Mouse (Mus musculus): ENCODE measurements around the gene Cnksr2. TPM values are rescaled to one million over a fixed set of nuclear protein-coding genes. Genes with fewer than 3 reads are reported as not detected.
A peak's percentile ranks its signal among the peaks of the same experiment; 100 is the strongest.

Cnksr2 gene
- polyA plus RNA-seq (2014; fragmentation: Nextera tagmentation; extraction: Ambion mirVana) = 10.5 and 11.2 TPM in 2 replicates

DNA sequence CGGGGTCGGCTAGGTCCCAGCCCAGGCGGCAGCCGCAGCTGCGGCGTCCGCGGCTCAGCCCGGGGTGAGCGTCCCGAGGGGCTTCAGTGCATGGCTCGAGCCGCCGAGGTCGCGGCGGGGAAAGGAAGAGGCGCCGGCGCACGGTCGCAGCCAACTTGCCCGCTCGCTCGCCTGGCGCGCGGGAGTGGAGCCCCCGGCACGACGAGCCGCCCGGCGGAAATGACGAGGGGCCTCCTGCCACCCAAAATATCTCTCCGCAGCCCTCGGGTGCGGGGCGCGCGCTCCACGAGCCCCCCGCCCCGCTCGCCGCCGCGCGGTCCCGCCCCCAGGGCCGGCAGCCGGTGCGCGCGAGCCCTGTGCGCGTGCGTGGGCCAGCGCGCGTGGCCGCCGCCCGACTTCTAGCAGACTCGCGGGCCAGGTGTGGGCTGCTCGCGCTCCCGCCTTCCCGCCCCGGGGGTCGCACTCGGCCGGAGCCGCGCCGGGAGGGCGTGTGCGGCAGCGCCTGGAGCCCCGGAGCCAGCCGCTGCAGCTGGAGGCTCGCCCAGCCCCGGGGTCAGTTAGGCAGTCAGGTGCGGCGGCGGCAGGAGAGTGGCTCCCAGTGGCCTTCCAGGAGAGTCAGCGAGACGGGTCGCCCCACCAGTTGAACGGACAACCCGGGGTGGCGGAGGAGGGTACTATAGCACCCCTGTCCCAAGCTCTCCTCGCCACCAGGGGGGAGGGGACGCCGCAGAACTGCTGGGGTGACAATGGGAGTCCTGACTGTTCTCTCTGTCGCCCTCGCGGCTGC is at the start of gene Cnksr2:
Gene Cnksr2, minus strand, starts transcription at position 238 of the 787 bp plus-strand sequence.
- peak; percentile 84 for ATAC-seq (ENCODE audit: low read depth)
- Histone ChIP-seq H3K36me3 (ENCODE audit: control insufficient read depth, insufficient read depth, low read length) (no peaks in the 10 kb centered on the region), H3K4me2 (ENCODE audit: low read depth, low read length) (peak within 1 kb of the TSS; percentile 49), H3K27ac (ENCODE audit: low read depth, low read length) (peak within 1 kb of the TSS; percentile 77), H3K4me3 (ENCODE audit: low read depth, low read length) (peak within 1 kb of the TSS; percentile 57), H3K9ac (replicated peaks; ENCODE audit: low read depth, low read length) (peak within 1 kb of the TSS; percentile 80), H3K4me1 (ENCODE audit: control insufficient read depth, insufficient read depth, low read length) (no peaks in the 10 kb centered on the region), H3K9me3 (ENCODE audit: control insufficient read depth, low read length) (no peaks in the 10 kb centered on the region), H3K27me3 (ENCODE audit: control insufficient read depth, insufficient read depth, low read length) (no peaks in the 10 kb centered on the region)
- 24% methylated on average over 48 of the region's 99 CpGs for WGBS

DNA sequence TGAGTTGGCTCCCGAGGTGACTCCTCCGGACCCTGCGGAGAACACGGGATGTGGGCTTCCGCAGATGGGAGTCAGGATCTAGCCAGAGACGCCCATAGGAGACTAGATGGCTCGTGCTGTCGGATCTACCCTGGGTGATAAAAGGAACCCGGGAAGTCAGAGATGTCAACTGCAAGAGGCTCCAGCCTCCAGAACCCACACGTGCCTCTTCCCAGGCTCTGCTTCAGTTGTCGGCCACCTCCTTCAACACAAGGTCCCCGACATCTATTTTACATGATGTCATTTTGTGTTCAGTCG is 698 bp upstream of the Cnksr2 start:
- H3K9me3 ChIP-seq (ENCODE audit: control insufficient read depth, low read length) = no peaks in the 10 kb centered on the region
- H3K27ac ChIP-seq (ENCODE audit: low read depth, low read length) = no peak overlapping the region
- peak overlapping the region; percentile 57 for H3K4me3 ChIP-seq (ENCODE audit: low read depth, low read length)
- H3K4me1 ChIP-seq (ENCODE audit: control insufficient read depth, insufficient read depth, low read length) = no peaks in the 10 kb centered on the region
- H3K27me3 ChIP-seq (ENCODE audit: control insufficient read depth, insufficient read depth, low read length) = no peaks in the 10 kb centered on the region
- WGBS = 21% methylated on average over 13 of the region's 13 CpGs
- ATAC-seq (ENCODE audit: low read depth) = no peak
- peak overlapping the region; percentile 80 for H3K9ac ChIP-seq (replicated peaks; ENCODE audit: low read depth, low read length)
- peak overlapping the region; percentile 49 for H3K4me2 ChIP-seq (ENCODE audit: low read depth, low read length)
- H3K36me3 ChIP-seq (ENCODE audit: control insufficient read depth, insufficient read depth, low read length) = no peaks in the 10 kb centered on the region

DNA sequence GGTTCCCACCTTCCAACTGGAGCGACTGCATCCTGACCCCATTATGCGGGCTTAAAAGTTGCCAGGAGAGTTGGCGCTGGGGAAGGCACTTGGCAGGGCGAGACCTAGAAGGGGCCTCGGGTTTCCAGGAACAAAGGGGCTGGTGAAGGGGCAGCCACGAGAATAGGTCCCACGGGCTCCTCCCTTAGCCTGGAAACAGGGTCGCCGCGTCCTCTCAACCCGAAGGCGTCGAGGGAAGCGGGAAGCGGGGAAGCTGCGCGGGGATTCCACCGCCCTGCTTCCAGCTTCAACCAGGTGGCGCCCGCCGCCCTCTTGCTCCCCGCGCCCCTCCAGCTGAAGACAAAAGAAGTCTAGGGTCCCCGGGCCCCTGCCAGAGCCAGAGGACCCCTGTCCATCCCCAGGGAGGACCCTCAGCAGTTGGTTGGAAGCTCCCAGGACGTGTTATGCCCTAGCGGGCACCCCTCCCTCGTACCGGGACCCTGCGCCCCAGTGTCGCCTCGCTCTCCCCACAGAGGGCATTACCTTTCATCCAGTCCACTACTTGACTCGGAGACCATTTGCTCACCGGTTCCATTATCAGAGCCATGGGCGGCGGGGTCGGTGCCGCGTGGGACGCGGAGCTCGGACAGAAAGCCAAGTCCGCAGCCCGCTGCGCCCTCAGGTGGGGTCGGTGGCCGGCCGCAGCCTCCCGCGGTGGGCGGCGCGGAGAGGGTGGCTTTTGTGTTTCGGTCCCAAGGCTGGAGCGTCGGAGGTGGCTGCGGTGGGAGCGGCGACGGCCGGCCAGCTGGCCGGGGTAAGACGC is 638 bp downstream of the Cnksr2 start:
- 11% methylated on average over 45 of the region's 62 CpGs for WGBS
- Histone ChIP-seq H3K4me3 (ENCODE audit: low read depth, low read length) (peak overlapping the region; percentile 57), H3K27ac (ENCODE audit: low read depth, low read length) (peak overlapping the region; percentile 77), H3K36me3 (ENCODE audit: control insufficient read depth, insufficient read depth, low read length) (no peaks in the 10 kb centered on the region), H3K27me3 (ENCODE audit: control insufficient read depth, insufficient read depth, low read length) (no peaks in the 10 kb centered on the region), H3K4me2 (ENCODE audit: low read depth, low read length) (peak overlapping the region; percentile 49), H3K9me3 (ENCODE audit: control insufficient read depth, low read length) (no peaks in the 10 kb centered on the region), H3K9ac (replicated peaks; ENCODE audit: low read depth, low read length) (peak overlapping the region; percentile 80), H3K4me1 (ENCODE audit: control insufficient read depth, insufficient read depth, low read length) (no peaks in the 10 kb centered on the region)
- ATAC-seq (ENCODE audit: low read depth) = peak; percentile 67

DNA sequence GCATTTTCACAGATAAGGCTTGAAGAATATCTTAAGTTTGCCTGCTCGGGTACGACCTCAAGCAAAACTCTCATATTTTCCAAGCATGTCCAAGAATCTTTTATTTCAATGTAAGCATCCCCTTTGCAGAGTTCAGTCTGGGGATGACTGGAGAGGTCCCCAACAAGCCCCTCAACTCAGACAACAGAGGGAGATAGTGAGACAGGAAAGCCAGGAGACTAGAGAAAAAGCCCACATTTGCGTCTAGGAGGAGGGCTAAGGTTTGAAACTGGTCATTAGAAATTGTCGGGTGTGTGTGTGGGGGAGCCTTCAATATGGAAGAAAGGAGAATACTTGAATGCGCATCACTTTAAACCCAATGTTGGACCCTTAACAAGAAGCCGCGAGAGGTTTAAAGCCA is 1.4 kb downstream of the Cnksr2 start:
- 32% methylated on average over 7 of the region's 7 CpGs for WGBS
- Histone ChIP-seq H3K4me1 (ENCODE audit: control insufficient read depth, insufficient read depth, low read length) (no peaks in the 10 kb centered on the region), H3K36me3 (ENCODE audit: control insufficient read depth, insufficient read depth, low read length) (no peaks in the 10 kb centered on the region), H3K9ac (replicated peaks; ENCODE audit: low read depth, low read length) (peak overlapping the region; percentile 80), H3K4me2 (ENCODE audit: low read depth, low read length) (peak overlapping the region; percentile 49), H3K9me3 (ENCODE audit: control insufficient read depth, low read length) (no peaks in the 10 kb centered on the region), H3K27me3 (ENCODE audit: control insufficient read depth, insufficient read depth, low read length) (no peaks in the 10 kb centered on the region), H3K4me3 (ENCODE audit: low read depth, low read length) (peak overlapping the region; percentile 57), H3K27ac (ENCODE audit: low read depth, low read length) (peak overlapping the region; percentile 77)
- peak; percentile 20 for ATAC-seq (ENCODE audit: low read depth)

DNA sequence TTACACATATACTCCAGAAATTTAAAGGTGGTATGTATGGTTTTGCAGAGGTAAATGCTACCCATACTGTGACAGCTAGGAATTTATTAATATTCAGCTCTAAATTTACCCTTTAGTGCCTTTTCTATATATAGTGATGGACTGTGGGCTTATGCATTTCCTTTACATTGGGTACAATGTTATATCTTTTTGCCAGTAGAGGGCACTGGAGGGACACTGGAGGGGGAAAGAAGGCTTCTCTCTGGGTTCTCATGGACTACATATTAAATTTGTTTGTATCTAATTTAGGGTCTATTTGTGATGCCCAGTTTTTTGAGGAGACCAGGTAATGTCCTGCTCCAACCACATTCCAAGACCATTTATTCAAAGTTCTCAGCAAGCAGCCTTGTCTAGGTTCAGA is 91.4 kb downstream of the Cnksr2 start:
- Histone ChIP-seq H3K4me2 (ENCODE audit: low read depth, low read length) (no peak overlapping the region), H3K9ac (replicated peaks; ENCODE audit: low read depth, low read length) (no peak overlapping the region), H3K27ac (ENCODE audit: low read depth, low read length) (no peak overlapping the region), H3K27me3 (ENCODE audit: control insufficient read depth, insufficient read depth, low read length) (no peaks in the 10 kb centered on the region), H3K9me3 (ENCODE audit: control insufficient read depth, low read length) (no peaks in the 10 kb centered on the region), H3K36me3 (ENCODE audit: control insufficient read depth, insufficient read depth, low read length) (no peaks in the 10 kb centered on the region), H3K4me1 (ENCODE audit: control insufficient read depth, insufficient read depth, low read length) (no peaks in the 10 kb centered on the region), H3K4me3 (ENCODE audit: low read depth, low read length) (no peak overlapping the region)
- ATAC-seq (ENCODE audit: low read depth) = no peak

DNA sequence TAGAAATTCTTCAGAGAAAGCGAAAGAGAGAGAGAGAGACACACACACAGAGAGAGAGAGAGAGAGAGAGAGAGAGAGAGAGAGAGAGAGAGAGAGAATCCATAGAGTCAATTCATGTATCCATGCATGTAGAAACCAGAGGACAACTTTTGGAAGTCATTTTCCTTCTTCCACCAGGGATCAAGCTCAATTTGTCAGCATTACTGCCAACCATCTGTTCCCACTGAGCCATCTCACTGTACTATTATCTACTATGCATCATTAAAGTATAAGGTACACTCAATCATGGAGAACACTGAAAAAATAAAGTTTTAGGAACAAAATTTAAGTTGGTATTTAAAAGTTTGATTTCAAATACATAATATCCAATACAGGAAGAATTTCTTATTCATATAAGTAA is 93.8 kb downstream of the Cnksr2 start:
- Histone ChIP-seq H3K36me3 (ENCODE audit: control insufficient read depth, insufficient read depth, low read length) (no peaks in the 10 kb centered on the region), H3K9ac (replicated peaks; ENCODE audit: low read depth, low read length) (no peak overlapping the region), H3K4me1 (ENCODE audit: control insufficient read depth, insufficient read depth, low read length) (no peaks in the 10 kb centered on the region), H3K4me2 (ENCODE audit: low read depth, low read length) (no peak overlapping the region), H3K27me3 (ENCODE audit: control insufficient read depth, insufficient read depth, low read length) (no peaks in the 10 kb centered on the region), H3K4me3 (ENCODE audit: low read depth, low read length) (no peak overlapping the region), H3K9me3 (ENCODE audit: control insufficient read depth, low read length) (no peaks in the 10 kb centered on the region), H3K27ac (ENCODE audit: low read depth, low read length) (no peak overlapping the region)
- WGBS = 94% methylated on average over 1 of the region's 1 CpGs
- no peak for ATAC-seq (ENCODE audit: low read depth)

DNA sequence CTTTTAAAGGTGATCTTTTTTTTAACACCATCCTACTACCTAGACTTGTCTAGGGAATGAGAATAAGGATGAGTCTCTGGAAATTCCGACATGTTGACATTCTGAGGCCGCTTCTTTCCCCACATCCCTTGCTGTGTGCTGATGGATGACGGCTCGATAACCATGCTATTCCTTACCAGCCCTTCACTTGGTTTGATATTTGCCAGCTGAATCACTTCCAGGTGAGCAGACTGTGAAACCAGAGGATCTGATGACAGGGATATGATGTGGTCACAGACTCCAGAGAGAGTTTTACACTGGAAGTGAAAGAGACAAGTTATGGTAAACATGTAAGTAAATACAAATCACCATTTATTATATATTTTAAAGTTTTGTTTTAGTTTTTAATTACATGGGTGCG is 98.0 kb downstream of the Cnksr2 start:
- Histone ChIP-seq H3K4me2 (ENCODE audit: low read depth, low read length) (no peak overlapping the region), H3K27me3 (ENCODE audit: control insufficient read depth, insufficient read depth, low read length) (no peaks in the 10 kb centered on the region), H3K4me1 (ENCODE audit: control insufficient read depth, insufficient read depth, low read length) (no peaks in the 10 kb centered on the region), H3K9ac (replicated peaks; ENCODE audit: low read depth, low read length) (no peak overlapping the region), H3K4me3 (ENCODE audit: low read depth, low read length) (no peak overlapping the region), H3K27ac (ENCODE audit: low read depth, low read length) (no peak overlapping the region), H3K36me3 (ENCODE audit: control insufficient read depth, insufficient read depth, low read length) (no peaks in the 10 kb centered on the region), H3K9me3 (ENCODE audit: control insufficient read depth, low read length) (no peaks in the 10 kb centered on the region)
- WGBS = 78% methylated on average over 5 of the region's 5 CpGs
- no peak for ATAC-seq (ENCODE audit: low read depth)

DNA sequence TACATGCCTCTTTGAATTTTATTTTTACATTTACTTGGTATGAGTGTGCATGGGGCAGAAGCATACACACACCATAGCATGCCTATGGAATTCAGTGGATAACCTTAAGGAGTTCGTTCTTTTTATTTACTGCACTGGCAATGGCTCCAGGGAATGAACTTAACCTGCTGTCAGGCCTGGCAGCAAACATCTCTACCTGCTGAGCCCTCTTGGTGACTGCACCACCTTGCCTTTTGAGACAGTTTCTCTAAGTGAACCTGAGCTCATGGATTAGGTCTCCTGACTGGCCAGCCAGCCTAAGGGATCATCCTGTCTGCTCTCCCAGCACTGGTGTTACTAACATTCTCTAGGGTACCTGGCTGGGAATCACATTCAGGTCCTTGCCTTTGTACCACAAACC is 106.5 kb downstream of the Cnksr2 start:
- Histone ChIP-seq H3K9me3 (ENCODE audit: control insufficient read depth, low read length) (no peaks in the 10 kb centered on the region), H3K9ac (replicated peaks; ENCODE audit: low read depth, low read length) (no peak overlapping the region), H3K27ac (ENCODE audit: low read depth, low read length) (no peak overlapping the region), H3K36me3 (ENCODE audit: control insufficient read depth, insufficient read depth, low read length) (no peaks in the 10 kb centered on the region), H3K4me1 (ENCODE audit: control insufficient read depth, insufficient read depth, low read length) (no peaks in the 10 kb centered on the region), H3K4me2 (ENCODE audit: low read depth, low read length) (no peak overlapping the region), H3K4me3 (ENCODE audit: low read depth, low read length) (no peak overlapping the region), H3K27me3 (ENCODE audit: control insufficient read depth, insufficient read depth, low read length) (no peaks in the 10 kb centered on the region)
- 78% methylated on average over 1 of the region's 1 CpGs for WGBS
- ATAC-seq (ENCODE audit: low read depth) = no peak

DNA sequence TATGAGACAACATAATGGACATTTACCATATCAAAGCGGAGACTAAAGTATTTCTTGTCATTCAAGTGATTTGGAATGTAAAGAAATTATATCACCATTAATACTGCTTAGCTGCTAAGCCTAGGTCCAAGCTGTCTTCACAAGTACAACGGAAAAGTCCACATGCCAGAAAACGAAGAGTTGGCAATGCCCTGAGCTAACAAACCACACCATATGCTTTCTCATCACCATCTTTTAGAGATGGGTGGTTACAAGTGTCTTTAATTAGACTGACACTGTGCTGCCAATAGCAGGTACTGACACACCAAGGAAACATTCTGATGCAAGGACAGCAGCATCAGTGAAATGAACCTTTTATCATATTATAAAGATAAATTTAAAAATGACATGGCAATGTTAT is 123.0 kb downstream of the Cnksr2 start:
- WGBS = 82% methylated on average over 3 of the region's 3 CpGs
- Histone ChIP-seq H3K4me2 (ENCODE audit: low read depth, low read length) (no peak overlapping the region), H3K36me3 (ENCODE audit: control insufficient read depth, insufficient read depth, low read length) (no peaks in the 10 kb centered on the region), H3K4me3 (ENCODE audit: low read depth, low read length) (no peak overlapping the region), H3K9ac (replicated peaks; ENCODE audit: low read depth, low read length) (no peak overlapping the region), H3K4me1 (ENCODE audit: control insufficient read depth, insufficient read depth, low read length) (no peaks in the 10 kb centered on the region), H3K27me3 (ENCODE audit: control insufficient read depth, insufficient read depth, low read length) (no peaks in the 10 kb centered on the region), H3K27ac (ENCODE audit: low read depth, low read length) (no peak overlapping the region), H3K9me3 (ENCODE audit: control insufficient read depth, low read length) (no peaks in the 10 kb centered on the region)
- no peak for ATAC-seq (ENCODE audit: low read depth)
